Mouse (Mus musculus) embryonic facial prominence, embryonic 14.5 days (tissue): Measurements from ENCODE around the gene Glb1. TPM values are rescaled to one million over a fixed set of nuclear protein-coding genes. Genes with fewer than 3 reads are reported as not detected.
A peak's percentile ranks its signal among the peaks of the same experiment; 100 is the strongest.

ENCODE experiments used
- ATAC-seq: fragments of 200-750 bp; cut with Nextera tagmentation; 2 replicates; pipeline ENCODE4 v1.8.0; 2017; ENCODE audit warnings: low read depth, moderate number of reproducible peaks, moderate TSS enrichment
- DNase-seq: peaks from one replicate; pipeline ENCODE4 v3.0.0-alpha.2; 2015; ENCODE audit warnings: low spot score
- H3K27ac ChIP-seq: fragments of 300-500 bp; sonication (generic); replicated peaks from 2 replicates; pipeline ENCODE4 v1.5.1; 2014; ENCODE audit warnings: low read depth, mild to moderate bottlenecking, low read length, moderate library complexity
- H3K27me3 ChIP-seq: fragments of 300-500 bp; sonication (generic); replicated peaks from 2 replicates; pipeline ENCODE4 v1.6.1; 2014; ENCODE audit warnings: low read length; ENCODE audit not compliant: control insufficient read depth, insufficient read depth
- H3K36me3 ChIP-seq: fragments of 300-500 bp; sonication (generic); 2 replicates; pipeline ENCODE4 v1.6.1; 2014; ENCODE audit warnings: low read length, mixed read lengths; ENCODE audit not compliant: control insufficient read depth, insufficient read depth
- H3K4me1 ChIP-seq: fragments of 300-500 bp; sonication (generic); 2 replicates; pipeline ENCODE4 v1.6.1; 2014; ENCODE audit warnings: antibody characterized with exemption, low read length; ENCODE audit not compliant: control insufficient read depth, insufficient read depth
- H3K4me2 ChIP-seq: fragments of 300-500 bp; sonication (generic); 2 replicates; pipeline ENCODE4 v1.6.1; 2014; ENCODE audit warnings: low read depth, mild to moderate bottlenecking, low read length, moderate library complexity, mixed read lengths
- H3K4me3 ChIP-seq: fragments of 300-500 bp; sonication (generic); 2 replicates; pipeline ENCODE4 v1.5.1; 2014; ENCODE audit warnings: low read depth, mild to moderate bottlenecking, low read length
- H3K9ac ChIP-seq: fragments of 300-500 bp; sonication (generic); 2 replicates; pipeline ENCODE4 v1.6.1; 2014; ENCODE audit warnings: low read depth, mild to moderate bottlenecking, low read length, moderate library complexity, mixed read lengths
- H3K9me3 ChIP-seq: fragments of 300-500 bp; sonication (generic); 2 replicates; pipeline ENCODE4 v1.6.1; 2016; ENCODE audit warnings: low read length; ENCODE audit not compliant: control insufficient read depth
- WGBS: fragments of 180-500 bp; shearing (Covaris S2); extraction: QIAGEN DNeasy Blood & Tissue Kit; methylation state at CpG from one replicate; pipeline ENCODE4 v1.1.7; 2014; 5-methylcytosine and 5-hydroxymethylcytosine counted together
- polyA plus RNA-seq: library from polyadenylated mRNA; unstranded; fragments of >200 nt; fragmentation: Nextera tagmentation; extraction: Ambion mirVana; gene quantifications from 2 replicates; pipeline ENCODE4 v1.2.1, GENCODE M21; 2014

Glb1 gene
- polyA plus RNA-seq, 1 experiment from 2014 or later: 42.5 TPM

DNA sequence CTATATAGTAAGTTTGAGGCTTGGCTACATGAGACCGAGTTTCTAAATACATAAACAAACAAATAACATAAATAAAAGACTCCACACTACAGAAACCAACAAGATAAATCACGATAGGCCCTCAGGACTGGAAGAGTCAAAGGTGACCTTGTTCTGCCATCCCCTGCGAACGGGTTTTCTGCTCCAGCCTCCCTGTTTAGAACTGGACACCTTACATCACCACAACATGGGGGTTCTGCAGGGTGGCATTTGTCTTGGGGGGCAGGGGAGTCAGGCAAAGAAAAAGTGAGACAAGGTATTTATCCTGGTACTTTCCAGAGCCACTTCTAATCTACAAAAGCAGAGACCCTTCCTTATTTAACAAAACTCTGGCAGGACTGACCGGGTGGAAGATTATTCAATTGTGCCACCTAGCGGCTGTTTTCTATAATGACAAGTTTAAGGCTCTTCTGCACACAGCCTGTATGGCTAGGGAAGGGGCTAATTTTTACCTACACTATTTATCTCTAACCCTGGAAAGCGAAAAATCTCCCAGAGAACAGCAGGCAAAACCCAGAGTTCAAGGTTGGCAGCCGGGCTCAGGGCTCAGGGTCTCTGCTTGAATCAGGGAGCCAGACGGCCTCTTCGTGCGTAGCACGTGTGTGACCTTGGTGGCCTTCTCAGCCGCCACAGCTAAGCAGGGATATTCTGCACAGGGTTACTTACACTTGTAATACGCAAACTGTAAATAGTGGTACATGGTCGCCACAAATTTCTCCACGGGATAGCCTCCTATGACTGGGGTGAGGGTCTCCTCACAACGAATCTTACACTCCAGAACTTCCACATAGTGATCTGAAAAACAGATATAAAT, 19.8 kb upstream of the Glb1 start:
- peaks cover 73% of the 10 kb centered on the region for H3K36me3 ChIP-seq
- 68% methylated on average over 17 of the region's 17 CpGs for WGBS
- peak; percentile 63 for DNase-seq
- no peaks in the 10 kb centered on the region for H3K27me3 ChIP-seq
- H3K27ac ChIP-seq: no peak overlapping the region
- peak; percentile 51; the same call in 1 of the 2 replicates for ATAC-seq
- H3K9ac ChIP-seq: no peak overlapping the region
- H3K4me1 ChIP-seq: no peaks in the 10 kb centered on the region
- no peaks in the 10 kb centered on the region for H3K9me3 ChIP-seq
- H3K4me3 ChIP-seq: no peak overlapping the region
- H3K4me2 ChIP-seq: no peak overlapping the region

DNA sequence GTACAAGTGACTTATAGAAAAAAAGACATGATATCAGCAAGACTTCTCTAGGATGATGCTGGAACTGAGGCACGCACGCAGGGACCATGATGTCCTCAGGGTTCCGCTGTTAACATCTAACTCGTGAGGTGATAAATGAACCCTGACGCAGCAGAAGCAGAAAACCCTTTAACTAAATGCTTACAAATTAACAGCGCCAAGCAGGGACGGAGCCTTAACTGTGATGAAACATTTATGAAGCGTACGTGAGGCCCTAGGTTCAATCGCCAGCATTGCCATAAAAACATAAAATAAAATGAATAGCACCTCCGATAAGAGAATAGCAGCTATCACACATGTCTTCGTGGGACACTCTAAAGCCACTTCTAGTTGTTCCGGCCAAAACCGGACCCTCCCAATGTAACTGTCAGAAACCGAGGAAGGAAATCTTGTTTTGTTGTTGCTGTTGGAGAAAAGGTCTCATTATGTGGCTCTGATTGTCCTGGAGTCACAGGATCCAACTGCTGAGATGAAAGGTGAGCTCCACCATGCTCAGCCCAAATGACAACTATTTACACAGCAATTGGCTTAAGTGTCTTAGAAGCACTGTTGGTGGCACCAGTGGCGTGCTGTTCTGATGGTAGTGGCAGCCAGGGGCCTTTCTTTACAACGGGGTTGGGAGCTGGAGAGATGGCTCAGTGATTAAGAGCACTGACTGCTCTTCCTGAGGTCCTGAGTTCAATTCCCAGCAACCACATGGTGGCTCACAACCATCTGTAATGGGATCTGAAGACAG, 17.8 kb upstream of the Glb1 start:
- H3K27me3 ChIP-seq: no peaks in the 10 kb centered on the region
- no peak overlapping the region for H3K4me3 ChIP-seq
- no peaks in the 10 kb centered on the region for H3K9me3 ChIP-seq
- no peak overlapping the region for H3K9ac ChIP-seq
- DNase-seq (no peak), ATAC-seq (no peak)
- 89% methylated on average over 17 of the region's 17 CpGs for WGBS
- H3K27ac ChIP-seq: no peak overlapping the region
- no peaks in the 10 kb centered on the region for H3K4me1 ChIP-seq
- H3K4me2 ChIP-seq: no peak overlapping the region
- peaks cover 65% of the 10 kb centered on the region for H3K36me3 ChIP-seq

DNA sequence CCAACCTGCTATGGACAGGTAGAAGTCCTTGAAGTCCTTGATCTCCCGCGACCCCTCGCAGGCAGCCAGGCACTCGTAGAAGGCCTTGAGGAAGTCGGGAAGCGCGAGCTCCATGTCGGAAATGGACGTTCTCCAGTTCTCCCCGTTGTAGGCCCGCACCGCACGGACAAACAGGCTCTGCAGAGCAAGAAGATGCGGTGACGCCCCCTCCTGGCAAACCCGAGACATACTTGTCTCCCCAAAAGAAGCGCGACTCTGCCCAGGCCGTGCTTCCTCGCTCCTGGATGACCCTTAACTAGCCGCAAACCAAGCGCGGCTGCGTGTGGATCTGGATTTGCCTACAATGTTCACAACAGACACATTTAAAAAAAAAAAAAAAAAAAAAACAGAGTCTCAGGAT, 16.2 kb upstream of the Glb1 start:
- Histone ChIP-seq H3K36me3 (peaks cover 57% of the 10 kb centered on the region), H3K4me3 (no peak overlapping the region), H3K9me3 (no peaks in the 10 kb centered on the region), H3K9ac (no peak overlapping the region), H3K27me3 (no peaks in the 10 kb centered on the region), H3K4me1 (peaks cover 3% of the 10 kb centered on the region; the same call in 1 of the 2 replicates), H3K27ac (no peak overlapping the region), H3K4me2 (no peak overlapping the region)
- 88% methylated on average over 24 of the region's 24 CpGs for WGBS
- no peak for DNase-seq
- ATAC-seq: no peak

DNA sequence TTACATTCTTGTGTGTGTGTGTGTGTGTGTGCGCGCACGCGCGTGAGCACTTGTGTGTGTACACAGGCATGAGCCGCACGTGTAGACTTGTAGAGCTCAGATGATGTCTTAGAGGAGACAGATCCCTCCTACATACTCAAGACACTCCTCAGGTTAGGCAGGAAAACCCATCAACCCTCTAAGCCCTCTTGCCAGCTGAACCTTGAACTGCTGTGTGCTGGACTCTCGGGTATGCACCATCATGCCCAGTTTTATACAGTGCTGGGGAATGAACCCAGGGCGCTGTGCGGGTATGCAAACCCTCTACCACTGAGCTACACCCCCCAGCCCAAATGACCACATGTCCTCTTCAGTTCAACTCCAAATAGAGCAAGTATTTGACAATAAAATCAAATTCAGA, 15.7 kb upstream of the Glb1 start:
- H3K27ac ChIP-seq: no peak overlapping the region
- no peak for ATAC-seq

DNA sequence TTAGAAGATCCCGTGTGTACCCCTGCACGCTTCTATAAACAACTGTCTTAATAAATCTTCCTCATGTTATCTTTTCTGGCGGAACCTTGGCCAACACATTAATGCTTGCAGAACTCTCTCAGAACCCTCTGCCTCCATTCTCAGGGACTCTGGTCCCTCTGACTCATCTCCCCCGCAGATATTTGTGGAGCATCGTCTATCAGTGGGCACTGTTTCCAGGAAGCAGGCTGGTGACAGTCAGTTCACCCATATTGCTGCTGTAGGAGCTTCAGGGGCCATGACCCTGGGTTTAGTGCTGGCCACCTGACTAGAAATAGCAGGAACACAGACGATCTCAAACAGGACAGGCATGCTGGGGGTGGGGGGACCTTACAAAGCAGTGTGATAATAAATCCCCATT, 13.8 kb upstream of the Glb1 start:
- Histone ChIP-seq H3K4me1 (peaks cover 3% of the 10 kb centered on the region; the same call in 1 of the 2 replicates), H3K9me3 (no peaks in the 10 kb centered on the region), H3K9ac (no peak overlapping the region), H3K27me3 (no peaks in the 10 kb centered on the region), H3K4me3 (no peak overlapping the region), H3K4me2 (no peak overlapping the region), H3K36me3 (peaks cover 41% of the 10 kb centered on the region), H3K27ac (no peak overlapping the region)
- DNase-seq (no peak), ATAC-seq (no peak)
- 69% methylated on average over 6 of the region's 6 CpGs for WGBS

More for the DNA sequence above, 15.7 kb upstream of the Glb1 start:
- H3K9me3 ChIP-seq: no peaks in the 10 kb centered on the region
- peaks cover 3% of the 10 kb centered on the region; the same call in 1 of the 2 replicates for H3K4me1 ChIP-seq
- H3K36me3 ChIP-seq: peaks cover 52% of the 10 kb centered on the region
- H3K4me3 ChIP-seq: no peak overlapping the region
- H3K4me2 ChIP-seq: no peak overlapping the region
- WGBS: 98% methylated on average over 10 of the region's 10 CpGs
- no peak for DNase-seq
- H3K9ac ChIP-seq: no peak overlapping the region
- no peaks in the 10 kb centered on the region for H3K27me3 ChIP-seq

DNA sequence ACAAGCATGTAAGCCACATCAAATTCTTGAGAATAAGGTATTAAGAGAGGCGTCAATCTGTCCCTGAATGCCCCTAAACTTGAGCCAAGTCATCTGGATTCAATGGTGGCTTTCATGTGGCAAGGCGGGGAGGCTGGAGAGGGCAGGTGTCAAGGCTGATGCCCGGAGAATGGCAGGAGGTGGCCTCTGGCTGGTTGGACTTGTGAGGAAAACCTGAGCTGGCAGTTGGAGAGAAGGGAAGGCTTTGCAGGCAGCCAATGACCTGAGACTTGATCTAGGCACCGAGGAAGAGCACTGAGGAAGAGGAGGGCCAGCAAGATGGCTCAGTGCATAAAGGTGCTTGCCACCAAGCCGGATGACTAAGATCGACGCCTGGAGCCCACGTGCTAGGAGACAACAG, 12.6 kb upstream of the Glb1 start:
- Histone ChIP-seq H3K9me3 (no peaks in the 10 kb centered on the region), H3K9ac (no peak overlapping the region), H3K27ac (peak overlapping the region; percentile 94; the same call in 1 of the 2 replicates), H3K36me3 (peaks cover 30% of the 10 kb centered on the region), H3K4me1 (peaks cover 3% of the 10 kb centered on the region; the same call in 1 of the 2 replicates), H3K27me3 (no peaks in the 10 kb centered on the region), H3K4me3 (peak overlapping the region; percentile 85; the same call in 1 of the 2 replicates), H3K4me2 (peak overlapping the region; percentile 73)
- WGBS: 73% methylated on average over 8 of the region's 8 CpGs
- DNase-seq: no peak
- no peak for ATAC-seq

DNA sequence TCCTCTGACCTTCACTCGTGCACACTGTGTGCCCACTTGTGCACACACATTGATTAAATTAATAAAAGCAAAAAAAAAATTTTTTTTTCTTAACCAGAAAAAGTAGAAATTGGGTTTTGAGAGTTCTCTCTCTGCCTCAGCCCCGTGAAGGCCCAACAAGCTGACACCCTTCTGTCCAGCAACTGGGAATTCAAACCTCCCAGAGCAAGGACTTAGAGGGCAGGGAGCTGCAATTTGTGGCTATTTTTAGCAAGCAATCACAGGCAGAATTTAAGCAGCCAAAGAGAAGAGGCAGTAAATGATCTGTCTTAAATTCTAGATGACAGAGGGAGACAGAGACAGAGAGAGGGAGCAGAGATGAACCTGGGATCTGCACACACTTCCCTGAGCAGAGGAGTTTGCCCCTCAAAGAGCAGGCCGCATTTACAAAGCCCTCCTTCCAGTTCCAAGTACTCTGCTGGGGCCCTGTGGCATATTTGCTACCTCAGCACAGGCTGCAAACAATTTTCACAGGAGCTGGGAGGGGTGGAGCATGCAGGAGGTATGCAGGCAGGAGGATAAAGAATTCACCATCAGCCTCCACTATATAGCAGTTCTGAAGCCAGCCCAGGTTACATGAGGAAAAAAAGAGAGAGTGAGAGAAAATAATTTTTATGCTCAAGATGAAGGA, 12.0 kb upstream of the Glb1 start:
- Histone ChIP-seq H3K9me3 (no peaks in the 10 kb centered on the region), H3K4me2 (peak overlapping the region; percentile 73), H3K36me3 (peaks cover 25% of the 10 kb centered on the region), H3K27ac (peak overlapping the region; percentile 94), H3K4me1 (peaks cover 3% of the 10 kb centered on the region; the same call in 1 of the 2 replicates), H3K9ac (no peak overlapping the region; the same call in 1 of the 2 replicates), H3K4me3 (peak overlapping the region; percentile 85), H3K27me3 (no peaks in the 10 kb centered on the region)
- DNase-seq (peak; percentile 26), ATAC-seq (no peak)
- WGBS: 59% methylated on average over 3 of the region's 3 CpGs

DNA sequence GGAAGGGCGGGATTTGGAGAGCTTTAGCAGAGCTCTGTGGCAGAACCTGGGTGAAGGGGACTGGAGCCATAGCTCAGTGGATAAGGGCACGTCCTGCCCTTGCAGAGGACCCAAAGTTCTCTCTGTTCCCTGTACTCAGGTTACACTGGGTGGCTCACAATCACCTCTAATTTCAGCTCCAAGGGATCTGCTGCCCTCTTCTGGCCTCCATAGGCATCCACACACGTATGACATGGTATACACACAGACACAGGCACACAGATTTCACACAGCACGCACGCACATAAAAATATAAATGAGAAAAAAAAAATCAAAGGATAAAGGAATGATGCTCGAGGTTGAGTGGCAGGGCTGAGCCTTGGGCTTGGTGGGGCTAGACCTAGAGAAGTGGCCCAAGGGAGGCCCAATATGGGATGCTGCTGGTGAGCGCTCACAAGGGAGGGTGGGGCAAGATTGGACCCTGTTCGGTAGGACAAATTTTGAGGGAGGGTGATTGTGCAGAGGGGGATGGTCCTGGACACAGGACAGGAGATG, 11.4 kb upstream of the Glb1 start:
- Histone ChIP-seq H3K27ac (peak overlapping the region; percentile 94), H3K9ac (peak overlapping the region; percentile 91; the same call in 1 of the 2 replicates), H3K9me3 (no peaks in the 10 kb centered on the region), H3K27me3 (no peaks in the 10 kb centered on the region), H3K36me3 (peaks cover 19% of the 10 kb centered on the region), H3K4me3 (peak overlapping the region; percentile 85), H3K4me2 (peak overlapping the region; percentile 73), H3K4me1 (peaks cover 3% of the 10 kb centered on the region; the same call in 1 of the 2 replicates)
- peak; percentile 16 for DNase-seq
- WGBS: 71% methylated on average over 8 of the region's 8 CpGs
- no peak; the same call in 1 of the 2 replicates for ATAC-seq
